Mouse (Mus musculus): ENCODE results near the gene B230217C12Rik. TPM values are rescaled to one million over a fixed set of nuclear protein-coding genes. Genes with fewer than 3 reads are reported as not detected.

B230217C12Rik gene
- total RNA-seq, 2 experiments from 2014 or later, result 40.0 to 45.1 TPM

DNA sequence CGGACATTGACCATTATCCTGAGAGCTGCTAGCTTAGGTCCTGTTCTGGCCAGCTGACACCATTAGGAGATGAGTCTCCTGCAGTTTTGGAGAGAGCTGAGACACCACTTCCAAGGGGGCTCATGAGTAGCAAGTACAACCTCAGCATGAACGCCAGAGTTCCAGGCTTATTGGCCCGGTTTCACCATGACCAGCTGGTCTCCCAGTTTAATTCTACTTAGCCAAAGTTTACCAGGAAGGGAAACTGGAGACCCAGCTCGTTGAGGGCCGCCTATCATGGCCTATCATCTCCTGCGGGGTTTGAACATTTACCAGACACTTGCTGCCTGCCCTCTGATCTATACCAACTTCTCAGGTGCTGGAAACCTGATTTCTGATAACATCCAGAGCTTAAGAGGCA is 33.0 kb upstream of the B230217C12Rik start:
- intact Hi-C loops (cut with DNase I), result no loop called here
- no peak for DNase-seq (ENCODE audit: extremely low spot score in 1 of 2, low spot score in 2 of 2)

DNA sequence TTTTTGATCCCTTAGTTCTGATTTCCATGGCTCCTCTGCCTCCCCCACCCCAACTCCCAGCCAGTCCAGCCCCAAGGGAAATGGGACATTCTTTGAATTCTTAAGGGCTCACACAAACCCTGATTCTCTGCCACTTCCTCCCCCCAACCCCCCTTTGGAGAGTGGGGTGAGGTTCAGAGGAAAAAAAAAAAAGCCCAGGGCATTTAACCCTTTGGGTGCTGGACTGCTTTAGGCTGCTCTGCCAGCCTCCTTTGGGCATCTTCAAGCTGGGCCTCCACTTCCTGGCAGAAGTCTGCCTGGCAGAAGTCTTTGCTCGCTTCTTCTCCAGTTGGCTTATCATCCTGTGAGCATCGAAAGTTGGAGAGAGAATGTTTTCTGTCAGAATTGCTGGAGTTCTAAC is 32.5 kb upstream of the B230217C12Rik start:
- peak in 1 of 2 experiments; percentile 73 for DNase-seq (ENCODE audit: extremely low spot score in 1 of 2, low spot score in 2 of 2)
- intact Hi-C loops (cut with DNase I), result no loop called here

DNA sequence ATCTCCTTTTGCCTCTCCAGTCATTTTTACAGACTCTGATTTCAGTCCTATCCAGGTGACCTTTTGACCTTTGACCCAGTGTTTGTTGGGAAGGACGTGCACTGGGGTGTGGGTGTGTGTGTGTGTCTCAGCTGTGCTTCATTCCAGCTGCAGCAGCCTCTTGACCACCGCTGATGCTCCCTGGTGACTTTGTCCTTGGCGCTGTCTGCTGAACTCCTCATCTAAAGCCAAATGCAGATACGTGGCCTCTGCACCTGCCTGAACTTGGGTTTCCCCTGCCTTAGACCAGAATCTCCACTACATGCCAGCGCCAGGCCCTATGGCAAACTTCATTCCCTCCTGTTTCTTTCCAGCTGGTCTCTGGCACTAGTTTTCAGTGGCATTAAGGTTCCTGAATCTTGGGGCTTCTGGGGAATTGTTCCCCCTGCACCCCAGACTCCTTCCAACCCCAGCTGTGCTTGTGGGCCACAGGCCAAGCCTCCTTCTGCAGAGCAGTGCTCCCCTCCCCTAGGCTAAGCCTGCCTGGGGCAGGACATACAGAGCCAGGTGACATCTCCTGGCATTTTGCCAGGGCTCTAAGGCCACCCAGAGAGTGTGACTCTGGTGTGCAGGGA is 31.9 kb upstream of the B230217C12Rik start:
- intact Hi-C loops (cut with DNase I), result no loop called here
- DNase-seq (ENCODE audit: extremely low spot score in 1 of 2, low spot score in 2 of 2), result no peak

DNA sequence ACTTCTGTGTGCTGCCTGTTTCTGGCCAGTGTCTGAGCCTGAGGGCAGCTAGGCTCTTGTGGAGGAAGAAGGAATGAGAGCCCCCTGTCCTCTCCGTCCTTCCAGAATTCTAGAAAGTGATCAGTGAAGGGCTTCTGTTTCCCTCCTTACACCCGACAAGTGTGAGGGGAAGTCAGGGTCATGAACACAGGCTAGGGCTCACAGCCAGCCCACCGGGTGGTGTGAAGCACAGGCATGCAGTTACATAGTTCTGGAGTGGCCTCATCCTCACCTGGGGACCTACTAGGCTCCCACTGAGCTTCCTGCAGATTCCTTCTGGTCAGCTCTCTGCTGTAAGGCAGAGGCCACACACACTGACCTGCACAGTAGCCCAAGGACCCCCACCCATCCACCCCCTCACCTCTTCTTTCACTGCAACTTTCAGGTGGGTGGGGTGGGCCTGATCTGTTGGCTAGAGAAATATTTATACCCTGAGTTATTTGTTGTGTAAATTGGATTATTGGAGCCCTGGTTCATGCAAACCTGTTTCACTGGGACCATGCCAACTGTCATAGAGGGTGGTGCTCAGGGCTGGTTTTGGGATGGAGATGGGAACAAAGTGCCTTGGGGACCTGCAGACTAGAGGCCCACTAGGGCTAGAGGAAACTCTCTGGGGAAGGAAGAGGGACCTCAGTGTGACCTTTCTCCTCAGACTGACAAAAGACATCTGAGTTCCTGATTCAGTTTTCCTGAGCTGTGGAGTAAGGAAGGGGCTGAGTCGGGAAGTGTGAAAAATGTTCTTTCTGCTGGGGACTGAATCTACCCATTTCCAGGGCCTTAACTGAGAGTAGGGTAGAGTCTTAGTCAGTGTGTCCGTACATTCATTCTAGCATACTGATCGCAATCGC is 31.1 kb upstream of the B230217C12Rik start:
- DNase-seq (ENCODE audit: extremely low spot score in 1 of 2, low spot score in 2 of 2), result no peak

DNA sequence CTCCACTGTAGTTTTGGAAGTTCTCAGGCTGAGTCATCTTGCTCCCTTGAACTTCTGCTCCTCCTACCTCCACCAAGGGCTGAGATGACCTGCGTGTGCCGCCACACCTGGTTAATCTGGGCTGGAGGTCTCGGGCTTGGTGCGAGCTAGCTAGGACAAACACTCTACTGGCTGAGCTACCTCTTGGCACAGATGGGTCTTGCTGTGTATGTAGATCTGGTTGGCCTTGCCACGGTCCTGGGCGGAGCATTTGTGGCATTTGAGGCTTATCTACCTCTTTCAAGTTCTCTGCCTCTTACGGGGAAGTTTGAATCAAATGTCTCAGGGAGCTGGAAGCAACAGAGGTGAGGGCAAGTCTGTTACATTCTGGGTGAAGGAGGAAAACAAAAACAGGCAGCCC is 30.2 kb upstream of the B230217C12Rik start:
- intact Hi-C loops (cut with DNase I), result no loop called here
- no peak for DNase-seq (ENCODE audit: extremely low spot score in 1 of 2, low spot score in 2 of 2)

More for the DNA sequence above, 31.1 kb upstream of the B230217C12Rik start:
- intact Hi-C loops (cut with DNase I), result no loop called here

DNA sequence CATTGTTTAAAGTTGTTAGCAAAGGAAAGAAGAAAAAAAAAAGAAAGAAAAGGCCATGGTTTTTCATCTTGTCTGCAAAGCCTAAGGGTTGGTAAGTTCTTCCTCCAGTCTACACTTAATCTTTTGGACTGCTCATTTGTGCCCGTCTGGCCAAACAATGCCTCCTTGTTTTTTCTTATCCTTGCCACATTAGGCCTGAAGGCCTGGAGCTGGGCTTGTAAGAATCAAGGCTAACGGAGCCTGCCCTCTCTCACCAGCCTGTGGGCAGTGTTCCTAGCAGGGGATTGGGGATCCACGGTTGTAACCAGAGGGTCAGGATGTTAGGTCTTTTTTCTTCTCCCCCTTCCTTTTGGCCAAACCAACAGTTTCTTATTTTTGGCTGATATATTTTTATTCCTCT is 29.6 kb upstream of the B230217C12Rik start:
- intact Hi-C loops (cut with DNase I), result no loop called here
- no peak for DNase-seq (ENCODE audit: extremely low spot score in 1 of 2, low spot score in 2 of 2)

DNA sequence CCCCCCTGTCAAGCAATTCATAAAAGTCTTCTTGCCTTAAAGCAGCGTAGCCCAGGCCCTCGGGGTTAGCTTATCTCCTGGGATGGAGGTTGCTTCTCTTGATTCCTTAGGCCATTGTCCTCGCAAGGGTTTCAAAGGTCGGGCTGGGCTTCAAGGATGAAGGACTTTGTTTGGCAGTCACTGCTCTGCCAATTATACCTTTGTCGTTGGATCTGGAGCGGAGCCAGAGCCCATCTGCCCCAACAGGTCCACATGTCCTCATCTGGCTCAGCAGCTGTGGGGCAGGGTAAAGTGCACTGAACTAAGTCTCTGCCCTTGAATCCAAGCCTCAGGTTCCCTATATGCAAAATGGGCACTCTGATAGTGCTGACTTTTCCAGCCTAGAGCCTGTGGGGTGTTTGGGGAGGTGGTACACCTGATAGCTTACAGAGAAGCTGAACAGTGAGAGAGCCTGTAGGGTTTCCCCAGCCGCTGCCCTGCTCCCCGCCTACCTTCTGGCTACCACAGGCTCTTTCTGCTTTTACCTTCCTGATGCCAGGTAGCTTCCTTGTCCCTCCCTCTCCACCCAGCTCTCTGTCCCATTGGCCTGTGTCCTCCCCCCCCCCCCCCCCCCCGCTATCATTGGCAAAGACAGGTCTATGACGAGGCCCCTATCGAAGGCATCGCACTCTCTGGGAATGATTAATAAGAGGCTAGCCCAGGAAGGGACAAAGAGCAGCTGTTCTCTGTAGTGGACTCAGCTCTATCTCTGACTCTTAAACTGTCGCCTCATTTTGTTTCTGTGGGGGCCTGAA is 28.8 kb upstream of the B230217C12Rik start:
- no peak for DNase-seq (ENCODE audit: extremely low spot score in 1 of 2, low spot score in 2 of 2)
- intact Hi-C loops (cut with DNase I), result no loop called here

DNA sequence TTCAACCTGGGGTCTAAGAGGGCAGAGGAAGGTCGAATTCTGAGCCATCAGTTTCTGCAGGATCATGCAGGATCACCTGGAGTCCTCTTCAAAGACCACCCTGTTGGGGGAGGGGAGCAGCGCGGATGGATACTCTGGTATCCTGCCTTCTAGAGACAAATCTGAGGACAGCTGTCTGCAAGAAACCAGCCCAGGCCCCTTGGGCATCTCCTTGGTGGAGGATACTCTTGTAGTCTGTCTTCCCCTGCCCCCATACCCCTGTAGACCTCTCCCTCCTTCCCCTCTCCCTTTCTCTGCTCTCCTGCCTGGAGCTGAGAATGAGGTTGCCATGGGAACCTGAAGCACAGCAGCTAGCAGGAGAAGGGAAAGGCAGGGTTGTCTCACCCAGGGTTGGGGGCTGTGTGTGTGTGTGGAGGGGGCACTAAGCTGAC is 28.1 kb upstream of the B230217C12Rik start:
- intact Hi-C loops (cut with DNase I), result no loop called here
- DNase-seq (ENCODE audit: extremely low spot score in 1 of 2, low spot score in 2 of 2), result peak in 1 of 2 experiments; percentile 56

DNA sequence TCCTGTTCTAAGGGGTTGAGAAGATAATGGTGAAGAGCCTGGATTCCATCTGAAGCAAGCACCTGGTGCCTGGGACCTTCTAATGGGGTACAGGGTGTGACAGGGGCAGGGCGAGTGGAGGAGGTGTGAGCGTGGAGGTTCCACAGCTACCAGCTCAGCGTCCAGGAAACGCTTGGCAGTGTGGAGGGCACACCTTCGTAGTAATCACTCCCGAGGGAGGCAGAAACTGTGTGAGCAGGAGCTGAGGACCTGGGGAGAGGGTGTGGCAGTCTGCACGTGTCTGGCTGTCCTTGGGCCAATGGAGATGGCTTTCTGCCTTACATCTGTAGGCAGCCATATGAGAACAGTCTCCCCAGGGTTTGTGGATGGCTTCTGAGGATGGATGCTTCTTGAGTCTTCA is 27.5 kb upstream of the B230217C12Rik start:
- intact Hi-C loops (cut with DNase I), result no loop called here
- no peak for DNase-seq (ENCODE audit: extremely low spot score in 1 of 2, low spot score in 2 of 2)

DNA sequence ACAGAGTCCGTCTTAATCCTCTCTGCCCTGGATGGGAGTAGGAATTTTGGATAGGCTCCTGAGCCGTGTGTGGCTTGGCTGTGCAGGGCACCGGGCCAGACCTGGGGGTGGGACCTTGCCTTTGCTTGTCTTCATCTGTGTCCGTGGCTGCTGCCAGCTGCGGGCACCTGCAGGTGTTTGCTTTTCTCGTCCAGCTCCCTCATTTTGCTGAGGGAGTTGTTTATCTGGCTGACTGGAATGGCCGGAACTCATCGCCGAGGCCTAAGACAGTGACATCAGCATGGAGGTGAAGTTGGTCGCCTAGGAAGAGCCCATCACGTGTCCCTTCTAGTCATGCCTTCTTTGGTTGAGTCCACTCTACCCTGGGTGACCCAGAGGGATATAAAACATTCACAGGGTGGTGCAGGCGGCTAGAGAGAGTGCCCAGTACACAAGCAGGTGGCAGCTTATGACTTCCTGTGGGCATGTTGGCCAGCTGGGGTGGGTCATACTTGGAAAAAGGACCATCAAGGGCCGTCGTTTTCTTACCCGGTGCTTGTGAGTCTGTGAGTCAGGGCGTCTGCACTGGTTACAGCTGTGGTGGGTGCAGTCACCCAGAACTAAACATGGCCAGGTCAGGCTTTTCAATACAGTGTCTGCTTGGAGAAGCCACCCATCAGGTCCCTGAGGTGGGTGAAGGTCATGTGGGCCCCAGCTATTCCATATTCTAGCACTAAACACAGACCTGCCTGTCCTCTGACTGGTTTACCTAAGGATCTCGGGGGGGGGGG is 26.6 kb upstream of the B230217C12Rik start:
- DNase-seq (ENCODE audit: extremely low spot score in 1 of 2, low spot score in 2 of 2), result no peak
- intact Hi-C loops (cut with DNase I), result no loop called here

DNA sequence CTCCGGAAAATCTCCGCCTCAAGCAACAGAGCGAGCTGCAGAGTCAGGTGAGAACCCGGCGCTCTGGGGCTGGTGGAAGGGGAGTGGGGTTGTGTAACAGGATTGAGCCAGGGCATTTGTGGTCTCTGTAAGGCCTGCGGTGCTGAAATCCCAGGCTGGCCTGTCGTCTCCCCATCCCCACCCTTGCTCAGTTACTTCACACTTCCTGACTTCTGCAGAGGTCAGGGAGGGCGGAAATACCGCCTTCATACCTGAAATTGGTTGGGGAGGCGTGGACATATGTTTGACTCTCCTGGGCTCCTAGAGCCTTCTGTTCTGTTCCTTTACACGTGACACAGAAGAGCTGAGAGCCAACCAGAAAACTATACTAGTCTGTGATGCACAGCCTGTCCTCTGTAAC is 24.8 kb upstream of the B230217C12Rik start:
- no peak for DNase-seq (ENCODE audit: extremely low spot score in 1 of 2, low spot score in 2 of 2)
- intact Hi-C loops (cut with DNase I), result no loop called here

DNA sequence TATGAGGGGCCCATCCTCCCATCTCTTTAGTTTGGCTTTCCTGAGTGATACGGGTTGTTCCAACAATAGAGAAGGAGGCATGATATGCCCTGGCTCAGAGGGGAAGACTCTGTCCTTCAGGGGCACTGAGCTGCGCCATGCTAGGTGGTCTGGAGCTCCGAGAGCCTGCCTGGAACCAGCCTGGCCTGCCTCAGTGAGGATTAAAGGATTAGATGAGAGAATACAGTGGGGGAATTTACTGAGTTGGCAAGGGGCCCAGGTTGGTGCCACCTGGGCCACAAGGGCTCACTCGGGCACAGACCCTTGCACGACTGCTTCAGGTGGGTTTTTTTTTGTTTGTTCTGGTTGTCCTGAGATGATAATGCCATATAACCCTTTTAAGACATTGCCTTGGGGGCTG is 24.4 kb upstream of the B230217C12Rik start:
- intact Hi-C loops (cut with DNase I), result no loop called here
- no peak for DNase-seq (ENCODE audit: extremely low spot score in 1 of 2, low spot score in 2 of 2)

DNA sequence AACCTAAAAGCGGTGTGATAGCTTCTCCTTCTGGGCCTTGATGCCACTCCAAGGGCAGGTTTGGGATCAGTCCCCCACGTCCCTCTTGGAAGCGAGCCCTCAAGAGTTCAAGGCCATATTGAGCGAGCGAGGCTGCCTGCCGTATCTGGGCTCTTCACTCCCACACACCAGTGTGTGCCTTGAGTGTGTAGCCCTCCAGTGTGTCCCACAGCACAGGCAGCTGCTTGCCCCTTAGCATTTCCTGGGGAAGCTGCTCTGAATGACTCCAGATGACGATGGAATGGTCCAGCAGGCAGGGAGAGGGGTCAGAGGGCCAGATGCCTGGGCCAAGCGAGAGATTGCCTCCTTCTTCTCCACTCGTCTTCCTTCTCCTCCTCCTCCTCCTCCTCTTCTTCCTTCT is 23.7 kb upstream of the B230217C12Rik start:
- intact Hi-C loops (cut with DNase I), result no loop called here
- no peak for DNase-seq (ENCODE audit: extremely low spot score in 1 of 2, low spot score in 2 of 2)

DNA sequence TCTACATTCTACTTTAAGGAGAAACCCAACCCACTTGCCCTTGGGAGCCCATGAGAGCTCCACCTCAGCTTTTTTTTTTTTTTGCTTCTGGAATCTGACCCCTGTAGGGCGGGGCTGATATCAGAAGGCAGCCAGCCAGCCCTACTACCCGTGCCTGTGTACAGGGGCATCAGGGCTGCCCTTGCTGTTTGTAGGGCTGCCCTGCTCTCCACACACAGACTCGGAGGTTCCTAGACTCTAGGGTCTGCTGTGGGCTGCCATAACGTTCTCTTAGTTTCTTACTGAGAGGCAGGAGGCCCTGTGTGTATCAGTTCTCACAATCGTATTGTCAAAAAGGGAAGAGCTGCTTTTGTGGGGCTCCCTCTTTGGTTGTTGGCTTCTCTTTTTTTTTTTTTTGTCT is 23.2 kb upstream of the B230217C12Rik start:
- no peak for DNase-seq (ENCODE audit: extremely low spot score in 1 of 2, low spot score in 2 of 2)
- intact Hi-C loops (cut with DNase I), result no loop called here

DNA sequence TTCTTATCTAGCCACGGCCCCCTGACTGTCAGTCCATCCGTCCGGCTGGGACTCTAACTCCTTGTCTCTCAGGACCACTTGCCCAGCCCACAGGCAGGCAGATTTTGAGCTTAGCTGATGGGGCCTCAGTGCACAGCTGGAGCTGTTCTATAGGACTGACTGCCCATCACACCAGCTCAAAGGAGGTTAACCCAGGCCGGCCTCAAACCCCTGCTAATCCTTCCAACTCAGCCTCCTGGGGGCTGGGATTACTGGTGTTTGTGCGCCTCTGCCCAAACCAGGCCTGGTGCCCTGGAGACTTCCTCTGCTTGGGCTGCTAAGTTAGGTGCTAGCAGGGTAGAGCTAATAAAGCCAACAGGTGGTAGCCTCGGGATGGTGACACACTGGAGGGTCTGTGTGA is 22.6 kb upstream of the B230217C12Rik start:
- no peak for DNase-seq (ENCODE audit: extremely low spot score in 1 of 2, low spot score in 2 of 2)
- intact Hi-C loops (cut with DNase I), result no loop called here

DNA sequence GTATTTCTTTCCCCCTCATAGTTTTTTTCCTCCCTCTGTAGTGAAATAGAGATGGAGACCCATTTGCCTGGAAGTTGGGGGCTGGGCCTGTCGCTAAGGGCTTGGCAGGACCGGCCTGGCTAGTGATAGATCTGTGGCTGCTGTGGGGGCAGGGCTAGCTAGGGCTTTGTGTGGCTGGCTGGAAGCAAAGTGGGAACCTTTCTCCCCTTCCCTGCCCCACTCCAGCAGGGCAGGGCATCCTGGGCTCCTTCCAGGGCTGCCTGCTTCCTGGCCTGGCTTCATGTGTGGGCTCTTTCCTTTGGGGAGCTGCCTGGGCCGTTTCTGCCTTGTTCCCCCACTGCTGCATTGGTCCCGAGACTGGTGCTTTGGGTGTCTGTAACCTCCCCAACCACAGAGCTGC is 22.0 kb upstream of the B230217C12Rik start:
- peak in 1 of 2 experiments; percentile 71 for DNase-seq (ENCODE audit: extremely low spot score in 1 of 2, low spot score in 2 of 2)
- intact Hi-C loops (cut with DNase I), result no loop called here

DNA sequence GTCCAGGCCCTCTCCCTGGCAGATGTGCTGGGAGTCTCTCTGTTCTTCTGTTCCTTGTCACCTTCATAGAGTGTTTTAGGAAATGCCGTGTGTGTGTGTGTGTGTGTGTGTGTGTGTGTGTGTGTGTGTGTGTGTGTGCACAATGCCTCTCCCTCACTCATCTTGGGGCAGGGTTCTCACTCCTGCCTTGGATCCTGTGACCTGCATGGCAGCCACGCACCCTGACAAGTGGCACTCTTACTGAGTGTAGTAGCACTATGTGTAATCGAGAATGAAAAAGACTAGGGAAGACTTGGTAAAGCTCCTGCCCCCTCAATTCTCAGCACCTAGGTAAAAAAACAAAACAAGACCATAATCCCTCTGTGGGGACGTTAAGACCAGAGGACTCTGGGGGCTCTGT is 21.5 kb upstream of the B230217C12Rik start:
- intact Hi-C loops (cut with DNase I), result no loop called here
- no peak for DNase-seq (ENCODE audit: extremely low spot score in 1 of 2, low spot score in 2 of 2)

DNA sequence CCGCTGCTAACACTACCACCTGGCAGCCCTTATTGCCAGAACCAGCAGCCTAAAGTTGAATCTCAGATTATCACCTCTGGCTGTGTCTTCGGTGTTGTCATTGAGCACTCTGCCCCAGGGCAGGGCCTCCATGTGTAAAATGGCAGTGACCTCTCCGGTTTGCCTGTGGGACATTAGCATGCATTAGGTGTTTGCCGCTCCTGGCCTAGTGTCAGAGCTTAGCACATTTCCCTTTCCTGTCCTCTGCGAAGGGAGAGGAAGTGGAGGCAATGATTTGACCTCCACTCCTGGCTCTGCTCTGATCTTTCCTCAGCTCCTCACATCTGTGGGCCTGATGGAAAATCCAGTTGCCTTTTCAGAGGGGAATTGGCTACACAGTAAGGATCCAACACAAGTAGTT is 20.7 kb upstream of the B230217C12Rik start:
- intact Hi-C loops (cut with DNase I), result no loop called here
- DNase-seq (ENCODE audit: extremely low spot score in 1 of 2, low spot score in 2 of 2), result no peak

DNA sequence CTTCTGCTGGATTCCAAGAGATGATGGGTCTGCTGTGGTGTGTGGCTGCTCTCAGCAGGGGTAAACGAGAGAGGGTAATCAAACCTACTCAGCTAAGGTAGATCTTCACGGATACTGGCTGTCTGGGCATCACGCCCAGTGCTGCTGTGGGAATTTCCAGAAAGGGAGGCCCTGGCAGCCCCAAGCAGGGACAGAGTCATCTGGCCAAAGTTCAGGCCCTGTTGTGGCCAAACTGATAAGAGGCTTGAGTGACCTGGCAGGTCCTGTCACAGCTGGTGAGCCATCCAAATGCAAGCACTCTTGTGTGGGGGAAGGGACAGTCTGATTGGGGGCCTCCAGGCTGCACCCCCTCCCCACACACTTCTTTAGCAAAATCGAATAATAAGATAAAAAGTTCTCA is 19.7 kb upstream of the B230217C12Rik start:
- DNase-seq (ENCODE audit: extremely low spot score in 1 of 2, low spot score in 2 of 2), result no peak
- intact Hi-C loops (cut with DNase I), result no loop called here

All from left cerebral cortex, postnatal 10 days (tissue).